Mouse (Mus musculus) layer of hippocampus, adult 9-11 months (tissue): ENCODE data around the gene Fmnl1.

Source experiments
- DNase-seq: peaks from one replicate; pipeline ENCODE4 v3.0.0; 2022

The Fmnl1 gene

GRCm38 (mm10) chr11:103170494-103171285 lies at the start of gene Fmnl1:
Gene Fmnl1 (plus strand): TSS chr11:103171107.
- DNase-seq: no peak

DNA sequence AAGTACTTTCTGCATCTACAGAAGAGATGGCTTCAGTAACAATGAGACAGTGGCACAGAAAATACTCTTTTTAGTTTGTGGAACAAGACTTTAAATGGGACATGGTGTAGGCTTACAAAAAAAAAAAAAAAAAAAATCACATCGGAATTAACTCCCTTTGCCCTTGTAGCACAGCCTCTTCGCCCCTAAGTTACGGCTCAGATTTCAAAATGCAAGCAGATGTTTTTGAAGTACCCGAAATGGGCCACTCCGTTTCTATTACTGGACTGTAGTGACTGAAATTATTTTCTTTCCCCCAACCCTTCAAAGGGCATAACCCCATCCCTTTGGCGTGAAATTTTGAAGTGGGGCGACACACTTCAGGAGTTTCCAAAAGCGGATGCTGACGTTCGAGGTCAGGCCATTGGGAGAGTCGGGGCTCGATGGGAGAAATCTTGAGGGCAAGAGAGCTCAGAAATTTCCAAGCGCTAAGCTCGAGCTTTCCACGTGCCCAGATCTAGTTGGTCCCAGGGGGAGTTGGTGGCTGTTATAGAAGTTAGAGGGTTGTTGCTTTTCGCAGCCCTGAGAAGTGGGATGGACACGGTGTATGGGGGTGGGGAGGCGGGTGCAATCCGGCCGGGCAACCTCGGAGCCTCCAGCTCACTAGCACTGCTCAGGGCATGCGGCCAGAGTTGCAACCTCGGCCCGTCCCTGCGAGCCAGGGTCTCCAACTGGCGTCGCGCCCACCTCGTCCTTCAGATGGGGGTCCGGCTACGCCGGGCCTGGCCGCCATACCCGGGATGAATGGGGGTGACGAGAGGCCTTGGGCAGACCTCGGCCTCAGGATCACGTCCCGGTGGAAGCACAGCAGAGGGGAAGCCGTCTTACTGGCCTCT lies 39.0 kb upstream of the Fmnl1 start, which contains the start of gene Hexim2:
Gene Hexim2, plus strand, starts transcription at position 729 of the 875 bp plus-strand sequence.
- DNase-seq: no peak

DNA sequence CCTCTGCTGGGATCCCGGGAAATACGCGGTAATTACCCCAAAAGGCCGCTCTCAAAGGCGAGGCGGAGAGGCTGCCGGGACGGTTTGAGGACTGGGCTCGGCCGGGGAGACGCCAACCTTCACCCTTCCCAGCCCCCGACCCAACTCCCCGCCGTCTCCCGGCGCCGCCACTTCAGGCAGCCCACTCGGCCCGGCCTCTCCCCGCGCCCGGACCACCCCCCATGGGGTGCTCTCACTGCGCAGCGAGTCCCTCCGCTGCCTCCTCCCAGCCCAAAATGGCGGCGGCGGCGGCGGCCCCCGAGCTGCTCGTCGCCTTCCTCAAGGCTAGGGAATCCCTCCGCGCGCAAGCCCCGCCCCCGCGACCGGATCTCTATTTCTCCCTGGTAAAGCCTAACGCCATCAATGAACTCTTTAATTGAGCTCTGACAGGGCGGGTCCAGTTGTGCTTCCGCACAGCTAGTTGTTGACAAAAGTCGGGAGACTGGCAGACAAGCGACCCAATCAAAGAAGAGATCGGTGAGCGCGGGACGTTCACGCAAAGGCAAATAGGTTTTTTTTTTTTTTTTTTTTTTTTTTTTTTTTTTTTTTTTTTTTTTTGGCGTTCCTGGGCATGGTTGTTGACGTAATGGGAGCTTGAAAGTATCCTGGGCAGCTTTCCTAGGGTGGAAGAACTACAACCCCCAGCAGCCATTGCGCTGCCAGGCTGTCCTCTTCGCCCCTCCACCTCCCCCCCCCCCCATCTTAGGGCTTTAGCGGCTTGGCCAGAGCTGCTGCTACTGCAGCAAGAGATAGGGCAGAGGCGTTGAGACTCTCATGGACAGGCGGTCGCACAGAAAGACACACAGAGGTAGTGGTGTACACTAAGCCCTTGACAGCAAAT lies 38.1 kb upstream of the Fmnl1 start:
- DNase-seq: peak; percentile 100

- DNase-seq: no peak
Observed at GRCm38 (mm10) chr11:103133456-103134185, 37.3 kb upstream of the Fmnl1 start.

GRCm38 (mm10) chr11:103134221-103134620 lies 36.7 kb upstream of the Fmnl1 start:
- no peak for DNase-seq

- DNase-seq: no peak
Observed at GRCm38 (mm10) chr11:103136039-103136577, 34.8 kb upstream of the Fmnl1 start.

DNA sequence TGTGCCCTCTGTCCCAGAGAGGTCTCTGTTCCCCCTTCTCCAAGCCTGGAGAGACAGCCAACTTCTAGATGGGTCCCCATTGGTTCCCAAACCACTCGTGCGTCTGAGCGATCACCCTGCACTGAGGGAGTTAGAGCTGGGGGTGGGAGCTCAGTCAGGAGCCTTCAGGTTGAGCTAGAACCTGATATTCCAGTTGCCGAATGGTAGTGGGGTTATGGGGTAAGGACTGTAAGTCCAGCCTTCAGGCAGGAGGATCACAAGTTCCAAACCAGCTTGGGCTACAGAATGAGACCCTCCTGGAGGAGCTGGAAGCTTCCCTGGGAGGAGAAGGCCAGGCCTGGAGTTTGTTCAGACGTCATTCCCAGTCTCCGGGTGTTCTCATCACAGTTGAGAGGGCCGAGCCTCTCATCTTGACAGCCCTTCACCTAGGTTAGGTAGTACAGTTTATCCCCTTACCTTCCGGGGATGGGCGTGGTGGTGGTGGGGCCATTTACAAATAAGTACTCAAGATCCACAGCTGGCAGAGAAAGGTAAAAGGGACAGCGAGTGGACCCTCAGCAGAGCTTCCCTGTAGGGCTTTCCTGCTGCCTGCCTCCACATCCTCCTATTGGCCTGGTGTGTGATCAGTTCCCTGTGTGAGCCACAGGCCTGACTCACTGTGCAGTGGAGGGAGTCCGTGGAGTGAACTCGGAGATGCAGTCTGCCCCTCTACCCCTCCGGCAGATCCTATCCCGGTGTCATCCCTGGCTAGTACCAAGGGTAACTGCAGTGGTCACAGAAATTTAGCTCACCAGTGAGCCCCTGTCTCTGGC lies 30.8 kb upstream of the Fmnl1 start:
- no peak for DNase-seq

GRCm38 (mm10) chr11:103140763-103141100 lies 30.2 kb upstream of the Fmnl1 start:
- DNase-seq: no peak

DNA sequence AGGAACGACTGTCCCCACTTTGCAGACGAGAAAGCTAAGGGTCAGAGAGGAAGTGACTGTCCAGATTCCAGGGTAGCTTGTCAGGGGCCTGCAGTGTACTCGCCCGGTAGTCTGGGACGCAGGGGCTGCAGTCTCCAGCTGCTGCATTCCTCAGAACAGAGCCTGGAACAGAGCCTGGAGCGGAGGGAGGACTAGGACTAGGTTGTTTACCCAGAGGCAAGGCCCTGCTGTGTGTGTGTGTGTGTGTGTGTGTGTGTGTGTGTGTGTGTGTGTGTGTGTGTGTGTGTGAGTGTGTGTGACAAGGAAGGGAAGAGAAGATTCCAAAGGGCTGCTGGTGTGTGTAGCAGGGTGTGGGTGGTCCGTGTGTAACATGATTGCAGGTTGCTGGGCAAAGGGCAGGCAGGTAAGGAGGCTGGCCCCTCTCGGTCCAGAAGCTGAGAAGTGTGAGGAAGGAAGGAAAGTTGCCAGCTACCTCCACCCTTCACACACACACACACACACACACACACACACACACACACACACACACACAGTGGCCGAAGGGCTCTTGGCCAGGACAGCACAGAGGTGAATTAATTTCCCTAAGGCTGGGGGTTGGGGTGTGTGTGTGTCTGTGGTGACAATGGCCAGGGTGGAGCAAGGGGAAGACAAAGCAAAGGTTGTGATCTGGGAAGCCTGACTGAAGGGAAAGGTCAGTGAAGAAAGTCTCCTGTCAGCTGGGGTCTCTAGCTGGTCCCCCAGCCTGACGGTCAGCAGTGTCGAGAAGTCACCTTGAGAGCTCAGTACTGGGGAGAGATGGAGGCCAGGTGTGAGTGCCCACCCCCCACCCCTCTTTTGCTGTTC lies 29.6 kb upstream of the Fmnl1 start:
- no peak for DNase-seq

DNA sequence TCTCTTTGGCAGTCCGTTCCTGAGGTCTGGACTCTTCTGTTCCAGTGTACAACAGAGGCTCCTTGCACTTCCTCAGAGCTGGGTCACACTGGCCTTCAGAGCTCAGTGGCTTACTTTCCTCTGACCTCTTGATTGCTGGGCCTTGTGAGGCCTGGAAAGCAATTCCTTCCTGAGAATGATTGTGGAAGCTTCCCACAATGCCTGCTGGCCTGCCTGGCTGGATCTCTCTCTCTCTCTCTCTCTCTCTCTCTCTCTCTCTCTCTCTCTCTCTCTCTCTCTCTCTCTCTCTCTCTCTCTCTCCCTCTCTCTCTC lies 29.0 kb upstream of the Fmnl1 start:
- no peak for DNase-seq

GRCm38 (mm10) chr11:103142441-103143182 lies 28.3 kb upstream of the Fmnl1 start:
- peak; percentile 95 for DNase-seq

DNA sequence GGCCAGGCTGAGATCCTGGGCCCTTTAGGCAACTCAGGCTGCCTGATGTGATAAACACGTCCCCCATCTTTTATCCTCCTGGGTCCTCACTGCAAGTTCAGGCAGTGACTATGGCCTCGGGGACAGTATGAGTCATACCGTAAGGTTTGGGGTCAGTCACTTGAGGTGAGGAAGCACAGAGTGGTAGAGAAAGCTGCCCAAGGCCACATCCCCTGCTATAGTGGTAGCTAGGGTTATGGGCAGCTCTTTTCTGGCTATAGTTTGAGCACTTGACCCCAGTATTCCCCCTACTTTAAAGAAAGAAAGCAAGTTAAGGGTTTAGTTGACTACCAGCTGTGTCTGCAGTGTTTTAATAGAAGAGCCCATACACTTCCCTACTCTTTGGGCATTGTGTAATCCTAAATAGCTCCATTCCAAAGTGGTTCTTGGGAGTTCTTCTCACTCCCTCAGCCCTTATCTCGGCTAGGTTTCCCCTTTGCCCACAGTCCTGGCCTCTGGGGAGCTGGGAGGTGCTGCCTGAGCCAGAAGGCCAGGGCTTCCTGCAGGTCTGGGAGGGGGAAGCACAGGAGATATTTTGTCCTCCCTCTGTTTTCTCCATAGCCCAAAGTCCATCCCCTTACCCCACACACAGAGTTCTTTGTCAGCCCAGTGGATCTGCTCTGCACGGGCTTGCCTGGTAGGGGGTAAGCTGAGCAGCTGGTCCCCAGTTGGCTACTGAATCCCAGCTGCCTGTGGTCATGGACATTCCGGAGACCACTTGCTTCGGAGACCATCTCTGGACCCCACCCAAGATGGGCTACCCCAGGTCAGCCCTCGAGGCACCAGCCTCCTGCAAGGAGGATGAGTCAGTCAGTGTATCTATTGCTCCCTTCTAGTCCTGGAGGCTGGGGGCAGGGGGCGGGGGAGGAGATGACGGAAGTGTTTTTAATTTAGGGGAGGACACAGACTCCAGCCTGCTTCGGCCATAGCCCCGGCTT lies 26.3 kb upstream of the Fmnl1 start:
- no peak for DNase-seq

GRCm38 (mm10) chr11:103146386-103146785 lies 24.5 kb upstream of the Fmnl1 start:
- no peak for DNase-seq

DNA sequence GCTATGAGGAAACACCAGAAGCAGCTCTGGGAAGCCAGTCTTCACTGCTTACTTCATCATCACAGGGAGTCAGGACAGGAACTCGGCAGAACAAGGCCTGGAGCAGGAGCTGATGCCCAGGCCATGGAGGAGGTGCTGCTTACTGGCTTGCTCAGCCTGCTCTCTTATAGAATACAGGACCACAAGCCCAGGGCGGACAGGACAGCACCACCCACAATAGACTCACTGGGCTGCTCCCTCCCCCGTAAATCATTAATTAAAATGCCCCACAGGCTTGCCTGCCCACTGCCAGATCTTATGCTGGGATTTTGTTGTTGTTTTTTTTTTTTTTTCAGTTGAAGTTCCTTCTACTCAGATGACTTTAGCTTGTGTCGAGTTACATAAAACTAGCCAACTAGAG lies 23.1 kb upstream of the Fmnl1 start:
- no peak for DNase-seq

DNA sequence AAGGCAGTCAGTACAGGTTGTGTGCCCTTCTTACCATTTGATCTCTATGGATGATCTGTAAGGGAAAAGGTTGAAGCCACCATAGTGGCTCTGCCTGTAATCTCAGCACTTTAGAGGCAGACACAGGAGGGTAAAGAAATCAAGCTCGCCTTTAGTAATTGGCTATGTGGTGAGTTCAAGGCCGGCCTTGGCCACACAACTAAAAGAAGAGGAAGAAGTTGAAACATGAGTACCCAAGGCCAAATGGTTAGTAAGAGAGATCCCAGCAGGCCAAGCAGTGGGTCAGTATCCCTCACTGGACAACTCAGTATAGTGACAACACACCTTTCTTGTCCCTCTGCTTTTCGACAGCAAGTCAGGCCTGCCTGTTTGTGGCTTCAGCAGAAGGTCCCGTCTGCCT lies 21.1 kb upstream of the Fmnl1 start:
- DNase-seq: no peak

DNA sequence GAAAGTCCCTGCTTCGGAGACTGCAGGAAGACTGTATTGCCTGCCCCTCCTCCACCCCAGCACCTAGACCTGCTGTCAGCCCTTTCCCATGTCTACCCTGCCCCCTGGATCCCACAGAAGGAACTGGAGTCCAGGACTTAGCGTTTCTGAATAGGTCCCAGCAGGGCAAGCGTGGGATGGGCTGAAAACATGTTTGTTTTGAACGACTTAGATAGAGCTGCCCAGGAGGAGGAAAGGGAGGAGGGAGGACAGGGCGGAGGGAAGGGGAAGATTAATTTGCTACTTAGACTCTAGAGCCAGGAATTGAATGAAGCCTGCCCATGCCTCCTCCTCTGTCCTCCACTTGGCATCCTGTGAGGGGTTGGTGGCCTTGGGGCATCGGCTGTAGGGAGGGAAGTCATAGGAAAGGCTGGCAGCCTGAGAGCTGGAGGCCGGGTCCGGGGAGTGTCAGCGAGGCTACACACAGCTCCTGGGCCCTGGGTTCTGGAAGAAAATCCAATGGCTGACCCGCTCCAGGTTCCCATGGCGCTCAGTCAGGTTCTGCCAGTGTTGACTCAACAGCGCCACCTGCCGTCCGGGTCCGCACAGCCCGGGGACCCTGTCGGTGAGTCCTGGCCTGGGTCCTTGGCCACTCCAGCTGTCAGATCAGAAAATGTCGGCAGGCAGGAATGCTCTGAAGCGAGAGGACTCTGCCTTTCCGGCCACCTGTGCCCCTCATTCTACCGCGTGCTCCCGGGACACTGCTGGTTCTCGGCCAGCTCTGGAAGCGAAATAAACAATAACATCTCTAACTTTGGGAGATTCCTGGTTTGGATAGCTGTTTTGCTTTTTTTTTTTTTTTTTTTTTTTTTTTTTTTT lies 12.1 kb upstream of the Fmnl1 start:
- DNase-seq: peak; percentile 91

- DNase-seq: no peak
Observed at GRCm38 (mm10) chr11:103160738-103161137, 10.2 kb upstream of the Fmnl1 start.
